26 mouse cellular contexts compared by ENCODE assay signal in the genomic region with DNA sequence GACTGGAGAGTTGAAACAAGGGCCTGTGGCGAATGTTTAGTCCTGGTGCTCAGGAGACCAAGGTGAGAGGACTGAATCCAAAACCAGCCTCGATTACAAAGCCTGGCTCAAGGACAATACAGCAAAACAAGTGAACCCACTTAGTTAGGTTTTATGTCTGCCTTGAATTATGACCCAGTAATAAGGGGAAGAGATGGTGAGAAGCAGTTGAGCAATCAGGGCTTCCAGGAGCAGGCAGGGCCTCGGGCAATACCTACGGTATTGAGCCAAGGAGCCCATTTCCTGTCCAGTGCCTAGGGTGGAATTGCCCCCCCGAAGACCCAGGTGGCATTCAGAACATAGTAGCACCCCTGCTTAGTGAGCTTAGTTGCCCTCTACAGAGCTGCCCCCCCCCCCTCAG. TPM values are rescaled to one million over a fixed set of nuclear protein-coding genes. Genes with fewer than 3 reads are reported as not detected.
DNase-seq lines count a peak whose midpoint lies in the region; ATAC-seq and TF ChIP-seq lines count a peak whose summit lies in the region.
"Had no signal": no experiment of that assay in that cellular context is flagged by ENCODE, and none has a peak within 500 bp of the region (broad histone marks: within the 10 kb centered on the region; RNA-seq: fewer than 3 reads in every experiment).

No protein-coding gene starts in this region.

- H3K36me3 ChIP-seq in MEL (ENCODE audit: control insufficient read depth in 1 of 2, insufficient read depth in 2 of 2, low read length in 2 of 2), result peaks cover 0 to 16% of the 10 kb centered on the region in 2 experiments; a peak in 3 of 4 replicates

- no peak for TF ChIP-seq RAD21 in MEL (IDR thresholded peaks at IDR 0.05; ENCODE audit: low read depth, low read length)

- no peak overlapping the region for H3K27ac ChIP-seq in MEL (ENCODE audit: control insufficient read depth, low read depth, low read length)
- H3K27ac ChIP-seq: heart, embryonic 13.5 days; hindbrain, embryonic 10.5 days; hindbrain, postnatal 0 days; intestine, embryonic 15.5 days; left cerebral cortex, adult 2 months; liver, embryonic 13.5 days; midbrain, embryonic 12.5 days; neural tube, embryonic 13.5 days had no signal

- no peaks in the 10 kb centered on the region for H3K27me3 ChIP-seq in MEL (ENCODE audit: control insufficient read depth in 1 of 2, insufficient read depth in 2 of 2, low read length in 2 of 2)
- H3K27me3 ChIP-seq: CH12.LX; heart, embryonic 13.5 days; intestine, embryonic 15.5 days; liver, embryonic 13.5 days; midbrain, embryonic 12.5 days; neural tube, embryonic 13.5 days had no signal

- H3K9me3 ChIP-seq in MEL (replicated peaks; ENCODE audit: insufficient read depth, low read length), result no peaks in the 10 kb centered on the region
- H3K9me3 ChIP-seq: heart, embryonic 13.5 days; hindbrain, embryonic 10.5 days; intestine, embryonic 15.5 days; liver, embryonic 13.5 days; midbrain, embryonic 12.5 days; neural tube, embryonic 13.5 days had no signal

- peak; percentile 45 for ATAC-seq in megakaryocyte progenitor cell, adult 5-6 weeks (replicated peaks; ENCODE audit: poor library complexity)
- ATAC-seq: hindbrain, postnatal 0 days; intestine, embryonic 15.5 days; lung, postnatal 0 days had no signal

- no peak overlapping the region for H3K9ac ChIP-seq in MEL (ENCODE audit: control insufficient read depth, low read depth, low read length, poor library complexity, severe bottlenecking)
- H3K9ac ChIP-seq: heart, embryonic 13.5 days; intestine, embryonic 15.5 days; liver, embryonic 13.5 days; midbrain, embryonic 12.5 days; neural tube, embryonic 13.5 days had no signal

- no peak overlapping the region for H3K4me3 ChIP-seq in MEL (ENCODE audit: control insufficient read depth in 1 of 2, insufficient read depth in 1 of 2, low read depth in 2 of 2, low read length in 2 of 2)
- H3K4me3 ChIP-seq: erythroblast, embryonic 14.5 days; heart, embryonic 13.5 days; hindbrain, embryonic 10.5 days; intestine, embryonic 15.5 days; left cerebral cortex, adult 2 months; liver, embryonic 13.5 days; midbrain, embryonic 12.5 days; neural tube, embryonic 13.5 days had no signal

- H3K4me1 ChIP-seq in MEL (ENCODE audit: control insufficient read depth in 1 of 2, insufficient read depth in 2 of 2, low read length in 2 of 2), result no peaks in the 10 kb centered on the region; a peak in 1 of 4 replicates
- H3K4me1 ChIP-seq: heart, embryonic 13.5 days; hindbrain, embryonic 10.5 days; intestine, embryonic 15.5 days; liver, embryonic 13.5 days; midbrain, embryonic 12.5 days; neural tube, embryonic 13.5 days had no signal

- no peaks in the 10 kb centered on the region for H3K79me2 ChIP-seq in MEL (ENCODE audit: control insufficient read depth, insufficient read depth, low read length, poor library complexity)

- no peak; a peak in 2 of 4 replicates for TF ChIP-seq POLR2A in MEL (IDR thresholded peaks at IDR 0.05; ENCODE audit: control insufficient read depth in 1 of 2, insufficient read depth in 1 of 2, low read depth in 1 of 2, low read length in 2 of 2, poor library complexity in 1 of 2)

- peak; percentile 18 for DNase-seq in gastrocnemius, postnatal 25 days
- DNase-seq in gastrocnemius, postnatal 4 days (ENCODE audit: low spot score in 2 of 2), result no peak
- DNase-seq in 3T3-L1 (ENCODE audit: low read depth, low spot score) (peak; percentile 45), MEL (ENCODE audit: low read depth, low spot score) (peak; percentile 42)
- DNase-seq in layer of hippocampus, postnatal 14 days (ENCODE audit: low spot score in 2 of 2), result no peak
- no peak for DNase-seq in spleen, postnatal 36 days (ENCODE audit: low spot score in 2 of 2)
- DNase-seq: adrenal gland, postnatal 36 days; cerebellum, adult 18-20 months; cerebellum, postnatal 14 days; kidney, adult 2 months; kidney, postnatal 10 days; layer of hippocampus, adult 9-11 months; liver, embryonic 13.5 days; lung, adult 18-20 months; thymus, postnatal 14 days had no signal

- no peak for TF ChIP-seq CTCF in MEL (IDR thresholded peaks at IDR 0.05 in 2 of 3, conservative IDR thresholded peaks at IDR 0.05 in 1 of 3; ENCODE audit: control insufficient read depth in 1 of 3, insufficient read depth in 1 of 3, low read depth in 2 of 3, low read length in 3 of 3, poor library complexity in 1 of 3, severe bottlenecking in 1 of 3)

- TF ChIP-seq EP300 in MEL (IDR thresholded peaks at IDR 0.05; ENCODE audit: low read depth in 1 of 2, low read length in 2 of 2), result no peak

TF ChIP-seq in MEL, 35 proteins besides CTCF, POLR2A, EP300 and RAD21:
- TF ChIP-seq NELFE (IDR thresholded peaks at IDR 0.05; ENCODE audit: low read depth, low read length), result 0 out of 2 replicates have a peak, but pooled peaks have one; percentile 13
- 0 out of 2 replicates have a peak, but pooled peaks have one; percentile 11 for TF ChIP-seq POLR2AphosphoS5 (IDR thresholded peaks at IDR 0.05; ENCODE audit: borderline replicate concordance, low read depth, low read length)
- TF ChIP-seq USF2 (IDR thresholded peaks at IDR 0.05; ENCODE audit: borderline replicate concordance in 1 of 2, insufficient read depth in 1 of 2, low read depth in 1 of 2, low read length in 2 of 2), result no peak
- TF ChIP-seq MAFK (IDR thresholded peaks at IDR 0.05; ENCODE audit: borderline replicate concordance, low read depth, low read length), result no peak
- TF ChIP-seq POLR2AphosphoS2 (IDR thresholded peaks at IDR 0.05; ENCODE audit: low read length), result peak; percentile 12; the same call in 1 of the 2 replicates

RNA-seq across cellular contexts. Expression of a gene that starts 33.4 kb away (rescaled TPM):
- 10 to 100 TPM; 50.0 to 50.4 TPM for total RNA-seq in gastrocnemius, postnatal 25 days (2021)
- total RNA-seq in gastrocnemius, postnatal 4 days (2021), result 10 to 100 TPM; 77.3 TPM
- 314 TPM in 2 replicates for total RNA-seq in MEL (2012; rRNA removed)
- 100 to 1,000 TPM; 129 to 246 TPM for polyA plus RNA-seq in MEL (2012; ENCODE audit: insufficient read depth in 1 of 2, insufficient read length in 2 of 2, low read depth in 1 of 2, low replicate concordance in 2 of 2, missing spikeins in 1 of 2)
- 79.3 and 85.5 TPM in 2 replicates for total RNA-seq in megakaryocyte progenitor cell, adult 5-6 weeks (2015)
- total RNA-seq in megakaryocyte progenitor cell, adult 5-6 weeks (2017), result 123 and 135 TPM in 2 replicates
- total RNA-seq in layer of hippocampus, postnatal 14 days (2021), result 10 to 100 TPM; 38.1 to 40.3 TPM

RNA-seq across cellular contexts. Expression of a gene that starts 41.8 kb away (rescaled TPM):
- 10 to 100 TPM; 51.8 to 60.6 TPM for total RNA-seq in gastrocnemius, postnatal 25 days (2021)
- 10 to 100 TPM; 87.6 to 95.6 TPM for total RNA-seq in gastrocnemius, postnatal 4 days (2021)
- total RNA-seq in MEL (2012; rRNA removed), result 340 and 365 TPM in 2 replicates
- polyA plus RNA-seq in MEL (2012; ENCODE audit: insufficient read depth in 1 of 2, insufficient read length in 2 of 2, low read depth in 1 of 2, low replicate concordance in 2 of 2, missing spikeins in 1 of 2), result 100 to 1,000 TPM in 1 of 2 experiments, not detected in 1; 258 TPM
- total RNA-seq in megakaryocyte progenitor cell, adult 5-6 weeks (2015), result 120 TPM in 2 replicates
- total RNA-seq in megakaryocyte progenitor cell, adult 5-6 weeks (2017), result 54.3 and 72.9 TPM in 2 replicates
- total RNA-seq in layer of hippocampus, postnatal 14 days (2021), result 100 to 1,000 TPM; 130 to 132 TPM

Comparison
In these comparisons a context has a peak if more than half of its experiments do, and no peak if none do; other contexts are left out.
1. DNase-seq: peak in gastrocnemius, postnatal 25 days (single experiment), 3T3-L1 (single experiment) and MEL (single experiment); none in gastrocnemius, postnatal 4 days (0 of 2), layer of hippocampus, postnatal 14 days (0 of 2) and spleen, postnatal 36 days (0 of 2).